In genomic region chr14:59759900-59760493, GRCm38 (mm10) we compare ENCODE assay signal across 12 mouse cellular contexts.
DNase-seq lines count a peak whose midpoint lies in the region; ATAC-seq and TF ChIP-seq lines count a peak whose summit lies in the region.
"Had no signal": no experiment of that assay in that cellular context is flagged by ENCODE, and none has a peak within 500 bp of the region (broad histone marks: within the 10 kb centered on the region; RNA-seq: fewer than 3 reads in every experiment).

No protein-coding gene starts in this region.

- no peak for TF ChIP-seq EP300 in stomach, postnatal 0 days (optimal IDR thresholded peaks at IDR 0.05)

- H3K9me3 ChIP-seq in lung, embryonic 14.5 days (ENCODE audit: low read depth, low read length), result no peaks in the 10 kb centered on the region
- no peaks in the 10 kb centered on the region for H3K9me3 ChIP-seq in stomach, postnatal 0 days (ENCODE audit: control insufficient read depth, low read length)
- no peaks in the 10 kb centered on the region for H3K9me3 ChIP-seq in hindbrain, embryonic 12.5 days (replicated peaks)
- H3K9me3 ChIP-seq: liver, embryonic 15.5 days had no signal

- no peak overlapping the region for H3K27ac ChIP-seq in lung, embryonic 14.5 days (ENCODE audit: low read depth)
- no peak overlapping the region for H3K27ac ChIP-seq in stomach, postnatal 0 days (replicated peaks)
- no peak overlapping the region; the same call in 1 of the 2 replicates for H3K27ac ChIP-seq in hindbrain, embryonic 12.5 days
- H3K27ac ChIP-seq: liver, embryonic 15.5 days had no signal

- no peak overlapping the region for H3K4me3 ChIP-seq in lung, embryonic 14.5 days (ENCODE audit: low read depth, low read length)
- H3K4me3 ChIP-seq in stomach, postnatal 0 days (ENCODE audit: low read depth, low read length), result no peak overlapping the region
- no peak overlapping the region for H3K4me3 ChIP-seq in hindbrain, embryonic 12.5 days
- H3K4me3 ChIP-seq: liver, embryonic 15.5 days had no signal

- H3K36me3 ChIP-seq in lung, embryonic 14.5 days (ENCODE audit: insufficient read depth), result no peaks in the 10 kb centered on the region
- H3K36me3 ChIP-seq in stomach, postnatal 0 days (ENCODE audit: control insufficient read depth, insufficient read depth, low read length), result no peaks in the 10 kb centered on the region
- no peaks in the 10 kb centered on the region for H3K36me3 ChIP-seq in hindbrain, embryonic 12.5 days
- H3K36me3 ChIP-seq: liver, embryonic 15.5 days had no signal

- no peak for ATAC-seq in lung, embryonic 14.5 days (ENCODE audit: insufficient read depth)
- 0 out of 2 replicates have a peak, but pooled peaks have one; percentile 49 for ATAC-seq in stomach, postnatal 0 days (ENCODE audit: low FRiP score, low TSS enrichment)
- ATAC-seq in hindbrain, embryonic 12.5 days (ENCODE audit: low FRiP score), result no peak

- H3K4me2 ChIP-seq in lung, embryonic 14.5 days, result no peak overlapping the region
- H3K4me2 ChIP-seq in stomach, postnatal 0 days (replicated peaks; ENCODE audit: low read depth), result no peak overlapping the region
- no peak overlapping the region for H3K4me2 ChIP-seq in hindbrain, embryonic 12.5 days (replicated peaks)
- H3K4me2 ChIP-seq: liver, embryonic 15.5 days had no signal

- TF ChIP-seq CTCF in lung, embryonic 14.5 days (IDR thresholded peaks at IDR 0.05; ENCODE audit: low read depth), result no peak
- TF ChIP-seq CTCF in stomach, postnatal 0 days (IDR thresholded peaks at IDR 0.05; ENCODE audit: low read depth), result no peak

- 0 out of 2 replicates have a peak, but pooled peaks cover 4% of the 10 kb centered on the region for H3K4me1 ChIP-seq in lung, embryonic 14.5 days (ENCODE audit: insufficient read depth)
- no peaks in the 10 kb centered on the region for H3K4me1 ChIP-seq in stomach, postnatal 0 days (replicated peaks; ENCODE audit: control insufficient read depth, insufficient read depth)
- peaks cover 7% of the 10 kb centered on the region for H3K4me1 ChIP-seq in hindbrain, embryonic 12.5 days

- WGBS in lung, embryonic 14.5 days, result 66% methylated on average over 12 of the region's 12 CpGs
- WGBS in stomach, postnatal 0 days, result 58% methylated on average over 12 of the region's 12 CpGs
- WGBS in hindbrain, embryonic 12.5 days, result 71% methylated on average over 12 of the region's 12 CpGs

- no peak overlapping the region for H3K9ac ChIP-seq in lung, embryonic 14.5 days
- no peak overlapping the region for H3K9ac ChIP-seq in stomach, postnatal 0 days (ENCODE audit: low read length)
- H3K9ac ChIP-seq in hindbrain, embryonic 12.5 days, result no peak overlapping the region
- H3K9ac ChIP-seq: liver, embryonic 15.5 days had no signal

- peak; percentile 6 for DNase-seq in lung, embryonic 14.5 days
- DNase-seq in lung, postnatal 25 days (ENCODE audit: low spot score), result no peak
- DNase-seq in gastrocnemius, postnatal 10 days, result peak; percentile 29
- DNase-seq in kidney, postnatal 25 days, result peak; percentile 18 to 58
- peak; percentile 37 for DNase-seq in stomach, postnatal 0 days (ENCODE audit: low spot score)
- no peak for DNase-seq in testis, postnatal 14 days (ENCODE audit: low spot score)
- DNase-seq in frontal cortex, adult 2 months (ENCODE audit: extremely low spot score in 1 of 2, low spot score in 1 of 2), result no peak
- DNase-seq: cerebellum, adult 9-10 months; heart, postnatal 36 days had no signal

- no peaks in the 10 kb centered on the region for H3K27me3 ChIP-seq in lung, embryonic 14.5 days (ENCODE audit: insufficient read depth, low read length)
- no peaks in the 10 kb centered on the region for H3K27me3 ChIP-seq in stomach, postnatal 0 days (ENCODE audit: control insufficient read depth, insufficient read depth, low read length)
- peaks cover 5% of the 10 kb centered on the region for H3K27me3 ChIP-seq in hindbrain, embryonic 12.5 days
- H3K27me3 ChIP-seq: CH12.LX; liver, embryonic 15.5 days had no signal

Comparison
In these comparisons a context has a peak if more than half of its experiments do, and no peak if none do; other contexts are left out.
1. DNase-seq: peak in lung, embryonic 14.5 days (single experiment), gastrocnemius, postnatal 10 days (single experiment), kidney, postnatal 25 days (2 of 2) and stomach, postnatal 0 days (single experiment); none in lung, postnatal 25 days (single experiment), testis, postnatal 14 days (single experiment) and frontal cortex, adult 2 months (0 of 2).